ENCODE assay signal across 20 mouse cellular contexts in the genomic region with DNA sequence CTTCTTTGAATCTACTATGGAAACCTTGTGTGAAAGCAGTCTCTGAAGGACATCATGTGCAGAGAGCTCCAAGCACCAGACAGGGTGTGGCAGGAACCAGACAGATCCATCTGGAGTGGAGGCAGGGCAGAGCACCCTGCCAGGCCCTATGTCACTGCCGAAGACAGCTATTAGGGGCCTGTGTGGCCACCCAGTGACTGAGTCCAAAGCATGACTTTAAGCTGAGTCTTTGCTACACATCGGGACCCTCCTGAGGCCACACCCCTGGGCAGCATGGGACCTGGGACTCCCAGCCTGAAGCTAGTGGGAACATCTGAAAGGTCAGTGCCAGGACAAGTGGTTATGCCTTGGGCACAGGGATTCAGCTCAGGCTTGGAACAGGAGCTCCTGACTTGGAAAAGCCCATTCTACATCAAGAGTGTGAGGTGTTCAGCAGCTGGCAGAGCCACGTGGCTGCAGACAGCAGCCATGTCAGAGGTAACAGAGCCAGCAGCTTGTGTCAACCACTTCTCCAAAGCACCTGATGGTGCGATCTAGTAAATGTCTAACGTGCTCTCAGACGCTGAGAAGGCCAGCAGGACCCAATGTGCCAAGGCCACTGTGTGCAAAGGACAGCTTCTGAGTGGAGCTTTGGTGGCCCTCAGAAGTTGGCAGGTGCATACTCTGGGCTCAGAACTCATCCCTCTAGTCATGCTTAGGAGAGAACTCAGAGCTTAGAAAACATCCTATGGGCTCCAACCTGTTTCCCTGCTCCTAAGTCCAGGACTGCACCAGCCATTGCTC. TPM values are rescaled to one million over a fixed set of nuclear protein-coding genes. Genes with fewer than 3 reads are reported as not detected.
A peak's percentile ranks its signal among the peaks of the same experiment; 100 is the strongest.
DNase-seq lines count a peak whose midpoint lies in the region; ATAC-seq and TF ChIP-seq lines count a peak whose summit lies in the region.
"Had no signal": no experiment of that assay in that cellular context is flagged by ENCODE, and none has a peak within 500 bp of the region (broad histone marks: within the 10 kb centered on the region; RNA-seq: fewer than 3 reads in every experiment).

No protein-coding gene starts in this region.

- WGBS in heart, embryonic 11.5 days (ENCODE audit: insufficient replicate concordance), result 72% methylated on average over 6 of the region's 6 CpGs
- 63% methylated on average over 6 of the region's 6 CpGs for WGBS in liver, embryonic 14.5 days (ENCODE audit: insufficient replicate concordance)

- no peak overlapping the region for H3K4me2 ChIP-seq in heart, embryonic 11.5 days
- no peak overlapping the region for H3K4me2 ChIP-seq in liver, embryonic 14.5 days (ENCODE audit: low read depth)
- H3K4me2 ChIP-seq: embryonic facial prominence, embryonic 15.5 days; forebrain, embryonic 12.5 days; stomach, embryonic 15.5 days had no signal

- no peaks in the 10 kb centered on the region for H3K9me3 ChIP-seq in heart, embryonic 11.5 days (replicated peaks; ENCODE audit: control insufficient read depth, low read length)
- H3K9me3 ChIP-seq in liver, embryonic 14.5 days (ENCODE audit: control insufficient read depth, low read length), result no peaks in the 10 kb centered on the region
- H3K9me3 ChIP-seq: embryonic facial prominence, embryonic 15.5 days; forebrain, embryonic 12.5 days; stomach, embryonic 15.5 days had no signal

- H3K27me3 ChIP-seq in heart, embryonic 11.5 days (ENCODE audit: control insufficient read depth, insufficient read depth, low read length), result no peaks in the 10 kb centered on the region
- no peaks in the 10 kb centered on the region for H3K27me3 ChIP-seq in liver, embryonic 14.5 days (ENCODE audit: control insufficient read depth, insufficient read depth, low read length)
- H3K27me3 ChIP-seq: embryonic facial prominence, embryonic 15.5 days; forebrain, embryonic 12.5 days; stomach, embryonic 15.5 days had no signal

- H3K36me3 ChIP-seq in heart, embryonic 11.5 days (ENCODE audit: control insufficient read depth, insufficient read depth, low read length), result peaks cover 3% of the 10 kb centered on the region
- H3K36me3 ChIP-seq in liver, embryonic 14.5 days (replicated peaks; ENCODE audit: control insufficient read depth, insufficient read depth, low read depth), result peaks cover 19% of the 10 kb centered on the region

- no peak overlapping the region for H3K9ac ChIP-seq in heart, embryonic 11.5 days (ENCODE audit: low read depth, low read length)
- no peak overlapping the region; the same call in 1 of the 2 replicates for H3K9ac ChIP-seq in liver, embryonic 14.5 days (replicated peaks)
- H3K9ac ChIP-seq: embryonic facial prominence, embryonic 15.5 days; forebrain, embryonic 12.5 days; stomach, embryonic 15.5 days had no signal

- no peak overlapping the region for H3K27ac ChIP-seq in heart, embryonic 11.5 days (ENCODE audit: low read depth, low read length)
- peak overlapping the region; percentile 44 for H3K27ac ChIP-seq in liver, embryonic 14.5 days
- H3K27ac ChIP-seq: embryonic facial prominence, embryonic 15.5 days; forebrain, embryonic 12.5 days; hindbrain, postnatal 0 days; stomach, embryonic 15.5 days had no signal

- H3K4me3 ChIP-seq in heart, embryonic 11.5 days (ENCODE audit: low read depth, low read length), result no peak overlapping the region
- no peak overlapping the region for H3K4me3 ChIP-seq in liver, embryonic 14.5 days (ENCODE audit: insufficient read depth in 1 of 2, low read depth in 2 of 2, low read length in 2 of 2)
- H3K4me3 ChIP-seq: embryonic facial prominence, embryonic 15.5 days; forebrain, embryonic 12.5 days; stomach, embryonic 15.5 days had no signal

- TF ChIP-seq CTCF in liver, embryonic 14.5 days (IDR thresholded peaks at IDR 0.05; ENCODE audit: low read depth), result no peak

- no peak for TF ChIP-seq EP300 in liver, embryonic 14.5 days (IDR thresholded peaks at IDR 0.05; ENCODE audit: low read depth)

- ATAC-seq in heart, embryonic 11.5 days (replicated peaks; ENCODE audit: insufficient number of reproducible peaks, low FRiP score, low TSS enrichment), result no peak
- ATAC-seq in erythroid progenitor cell, adult 5-6 weeks (replicated peaks; ENCODE audit: low FRiP score, poor library complexity, severe bottlenecking), result 0 out of 2 replicates have a peak, but pooled peaks have one; percentile 15
- ATAC-seq in liver, embryonic 14.5 days (ENCODE audit: insufficient read depth), result no peak
- ATAC-seq: hindbrain, postnatal 0 days had no signal

- peaks cover 15% of the 10 kb centered on the region for H3K4me1 ChIP-seq in heart, embryonic 11.5 days (ENCODE audit: control insufficient read depth, insufficient read depth, low read length)
- H3K4me1 ChIP-seq in liver, embryonic 14.5 days (replicated peaks; ENCODE audit: control insufficient read depth in 2 of 2, insufficient read depth in 2 of 2, low read length in 1 of 2), result peaks cover 42 to 51% of the 10 kb centered on the region in 2 experiments

- peak; percentile 95 for DNase-seq in heart, adult 11 months
- peak; percentile 15 for DNase-seq in lung, postnatal 14 days
- DNase-seq in lung, postnatal 25 days (ENCODE audit: low spot score), result no peak
- DNase-seq in liver, embryonic 14.5 days (ENCODE audit: low read depth in 3 of 3, low spot score in 3 of 3), result no peak
- DNase-seq in frontal cortex, postnatal 25 days (ENCODE audit: low spot score in 2 of 2), result no peak
- no peak for DNase-seq in thymus, postnatal 10 days (ENCODE audit: low spot score in 2 of 2)
- DNase-seq: cerebellum, postnatal 14 days; embryo, embryonic 11 days; kidney, adult 9 months; kidney, postnatal 4 days; midbrain, embryonic 14.5 days; right cerebral cortex, adult 18-20 months; thymus, postnatal 14 days had no signal

RNA-seq across cellular contexts. Expression of a gene that starts 9.4 kb away (rescaled TPM):
- polyA plus RNA-seq in heart, embryonic 11.5 days (2014; fragmentation: Nextera tagmentation; extraction: Ambion mirVana), result 6.1 and 7.1 TPM in 2 replicates
- total RNA-seq in erythroid progenitor cell, adult 5-6 weeks (2015; ENCODE audit: low replicate concordance), result 32.4 and 58.3 TPM in 2 replicates
- total RNA-seq in erythroid progenitor cell, adult 5-6 weeks (2017; ENCODE audit: low replicate concordance), result 11.4 and 18.4 TPM in 2 replicates
- polyA plus RNA-seq in liver, embryonic 14.5 days (2012; rRNA removed), result 35.1 and 62.4 TPM in 2 replicates
- polyA plus RNA-seq in liver, embryonic 14.5 days (2014; fragmentation: Nextera tagmentation; extraction: Ambion mirVana), result 29.1 and 35.2 TPM in 2 replicates
- total RNA-seq: hindbrain, postnatal 0 days had no signal
- polyA plus RNA-seq: C2C12 had no signal

RNA-seq across cellular contexts. Expression of a gene that starts 24.7 kb away (rescaled TPM):
- polyA plus RNA-seq in heart, embryonic 11.5 days (2014; fragmentation: Nextera tagmentation; extraction: Ambion mirVana), result 6.4 and 6.9 TPM in 2 replicates
- 172 and 177 TPM in 2 replicates for total RNA-seq in erythroid progenitor cell, adult 5-6 weeks (2015; ENCODE audit: low replicate concordance)
- 129 and 134 TPM in 2 replicates for total RNA-seq in erythroid progenitor cell, adult 5-6 weeks (2017; ENCODE audit: low replicate concordance)
- 21.9 and 27.8 TPM in 2 replicates for polyA plus RNA-seq in liver, embryonic 14.5 days (2012; rRNA removed)
- 25.9 and 34.1 TPM in 2 replicates for polyA plus RNA-seq in liver, embryonic 14.5 days (2014; fragmentation: Nextera tagmentation; extraction: Ambion mirVana)

RNA-seq across cellular contexts. Expression of a gene that starts 48.3 kb away (rescaled TPM):
- polyA plus RNA-seq in heart, embryonic 11.5 days (2014; fragmentation: Nextera tagmentation; extraction: Ambion mirVana), result 2.3 TPM in 2 replicates
- total RNA-seq in erythroid progenitor cell, adult 5-6 weeks (2015; ENCODE audit: low replicate concordance), result 1.8 and 4.2 TPM in 2 replicates
- 19.1 and 24.3 TPM in 2 replicates for total RNA-seq in erythroid progenitor cell, adult 5-6 weeks (2017; ENCODE audit: low replicate concordance)
- 0.28 and 3.2 TPM in 2 replicates for polyA plus RNA-seq in liver, embryonic 14.5 days (2012; rRNA removed)
- 3.6 and 3.7 TPM in 2 replicates for polyA plus RNA-seq in liver, embryonic 14.5 days (2014; fragmentation: Nextera tagmentation; extraction: Ambion mirVana)
- total RNA-seq: hindbrain, postnatal 0 days had no signal

RNA-seq across cellular contexts. Expression of a gene that starts 51.3 kb away (rescaled TPM):
- polyA plus RNA-seq in heart, embryonic 11.5 days (2014; fragmentation: Nextera tagmentation; extraction: Ambion mirVana), result 28.1 and 36.5 TPM in 2 replicates
- 11.5 and 20.1 TPM in 2 replicates for total RNA-seq in erythroid progenitor cell, adult 5-6 weeks (2015; ENCODE audit: low replicate concordance)
- 51.5 and 62.1 TPM in 2 replicates for total RNA-seq in erythroid progenitor cell, adult 5-6 weeks (2017; ENCODE audit: low replicate concordance)
- polyA plus RNA-seq in liver, embryonic 14.5 days (2012; rRNA removed), result 4.9 and 16.9 TPM in 2 replicates
- 33.7 and 34.0 TPM in 2 replicates for polyA plus RNA-seq in liver, embryonic 14.5 days (2014; fragmentation: Nextera tagmentation; extraction: Ambion mirVana)

RNA-seq across cellular contexts. Expression of a gene that starts 56.6 kb away (rescaled TPM):
- polyA plus RNA-seq in heart, embryonic 11.5 days (2014; fragmentation: Nextera tagmentation; extraction: Ambion mirVana), result 0.25 TPM in 1 of 2 replicates, not detected in the other
- not detected in 2 replicates for total RNA-seq in erythroid progenitor cell, adult 5-6 weeks (2015; ENCODE audit: low replicate concordance)
- 0.08 TPM in 1 of 2 replicates, not detected in the other for total RNA-seq in erythroid progenitor cell, adult 5-6 weeks (2017; ENCODE audit: low replicate concordance)
- 0.09 and 0.16 TPM in 2 replicates for polyA plus RNA-seq in liver, embryonic 14.5 days (2012; rRNA removed)
- 0.17 and 0.27 TPM in 2 replicates for polyA plus RNA-seq in liver, embryonic 14.5 days (2014; fragmentation: Nextera tagmentation; extraction: Ambion mirVana)

Comparison
In these comparisons a context has a peak if more than half of its experiments do, and no peak if none do; other contexts are left out.
1. DNase-seq: peak in heart, adult 11 months (single experiment) and lung, postnatal 14 days (single experiment); none in lung, postnatal 25 days (single experiment), liver, embryonic 14.5 days (0 of 3), frontal cortex, postnatal 25 days (0 of 2) and thymus, postnatal 10 days (0 of 2).